Mouse (Mus musculus) right cerebral cortex, postnatal 10 days (tissue): ENCODE measurements around the gene Tldc1.

Experiments
- DNase-seq, 2 experiments: peaks; one replicate each; pipeline ENCODE4 v3.0.0; 2021; ENCODE audit warnings: low spot score in 2 of 2

Gene Tldc1

DNA sequence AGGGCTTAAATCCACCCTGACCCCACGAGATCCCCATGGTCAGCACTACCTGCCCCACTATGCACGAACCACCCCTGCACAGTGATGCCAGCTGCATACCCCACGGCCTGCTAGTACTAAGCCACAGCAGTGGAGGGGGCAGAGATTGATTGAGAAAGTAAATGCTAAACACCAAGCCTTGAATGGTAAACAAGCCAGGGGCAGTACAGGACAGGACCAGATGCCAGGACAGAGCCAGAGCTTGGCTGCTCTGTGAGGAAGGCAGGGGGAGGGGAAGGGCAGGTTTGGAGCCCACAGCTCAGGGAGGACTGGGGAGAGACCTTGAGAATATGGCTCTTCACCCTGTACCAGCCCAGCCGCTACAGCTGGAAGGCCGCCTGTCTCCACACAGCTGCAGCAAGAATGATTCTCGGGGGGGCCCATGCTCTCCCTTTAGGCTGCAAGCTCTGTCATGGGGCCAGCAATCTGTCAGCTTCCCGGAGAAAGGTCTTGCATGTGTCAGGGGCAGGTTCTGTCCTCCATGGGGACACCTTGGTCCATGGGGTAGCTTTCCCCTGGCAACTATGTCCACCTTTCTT is 1.5 kb downstream of the Tldc1 start:
- DNase-seq, result no peak

DNA sequence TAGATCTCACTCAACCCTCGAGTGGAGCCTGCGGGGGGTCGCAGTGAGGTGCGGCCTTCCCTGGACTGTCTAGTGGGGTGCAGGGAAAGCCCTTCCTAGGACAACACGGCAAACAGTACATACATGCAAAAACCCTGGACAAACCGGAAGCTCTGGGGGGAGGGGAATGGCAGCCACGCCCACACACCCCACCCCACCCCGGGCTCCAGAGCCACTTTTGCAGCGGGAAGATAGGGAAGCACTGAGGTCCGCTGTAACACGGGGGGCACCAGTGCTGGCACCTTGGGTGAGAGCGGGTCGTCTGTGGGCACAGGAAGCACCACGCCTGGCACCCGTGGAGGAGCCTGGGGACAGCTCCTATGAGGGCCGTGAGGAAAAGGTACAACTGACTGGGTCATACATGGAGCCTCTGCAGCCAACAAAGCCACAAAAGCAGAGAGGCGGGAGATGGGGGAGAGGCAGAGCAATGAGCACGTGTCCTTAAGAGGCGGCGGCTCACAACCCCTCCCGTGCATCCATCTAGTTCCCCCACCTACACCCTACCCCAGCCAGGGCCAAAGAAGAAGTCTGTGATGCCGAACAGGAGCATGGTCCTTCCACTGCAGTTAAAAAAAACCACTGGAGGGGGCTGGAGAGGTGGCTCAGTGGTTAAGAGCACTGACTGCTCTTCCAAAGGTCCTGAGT is 12.3 kb downstream of the Tldc1 start:
- no peak for DNase-seq

DNA sequence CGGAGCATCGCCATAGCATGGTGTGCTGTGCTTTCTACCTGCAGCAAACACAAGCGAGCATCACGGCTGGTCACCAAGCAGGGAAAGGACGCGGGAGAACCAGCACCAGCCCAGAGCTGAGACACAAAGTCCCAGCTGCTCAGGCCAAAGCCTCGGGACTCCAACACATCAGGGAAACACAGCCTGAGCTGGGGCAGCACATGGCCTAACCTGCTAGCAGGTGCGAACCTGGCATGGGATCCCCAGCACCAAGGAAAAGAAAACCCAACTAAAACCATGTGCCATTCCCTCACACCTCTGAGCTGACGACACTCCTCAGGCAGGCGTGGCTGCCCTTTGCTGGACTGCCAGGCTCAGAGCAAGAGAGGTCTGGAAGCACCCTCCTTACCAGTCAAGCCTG is 12.9 kb downstream of the Tldc1 start:
- DNase-seq, result no peak

DNA sequence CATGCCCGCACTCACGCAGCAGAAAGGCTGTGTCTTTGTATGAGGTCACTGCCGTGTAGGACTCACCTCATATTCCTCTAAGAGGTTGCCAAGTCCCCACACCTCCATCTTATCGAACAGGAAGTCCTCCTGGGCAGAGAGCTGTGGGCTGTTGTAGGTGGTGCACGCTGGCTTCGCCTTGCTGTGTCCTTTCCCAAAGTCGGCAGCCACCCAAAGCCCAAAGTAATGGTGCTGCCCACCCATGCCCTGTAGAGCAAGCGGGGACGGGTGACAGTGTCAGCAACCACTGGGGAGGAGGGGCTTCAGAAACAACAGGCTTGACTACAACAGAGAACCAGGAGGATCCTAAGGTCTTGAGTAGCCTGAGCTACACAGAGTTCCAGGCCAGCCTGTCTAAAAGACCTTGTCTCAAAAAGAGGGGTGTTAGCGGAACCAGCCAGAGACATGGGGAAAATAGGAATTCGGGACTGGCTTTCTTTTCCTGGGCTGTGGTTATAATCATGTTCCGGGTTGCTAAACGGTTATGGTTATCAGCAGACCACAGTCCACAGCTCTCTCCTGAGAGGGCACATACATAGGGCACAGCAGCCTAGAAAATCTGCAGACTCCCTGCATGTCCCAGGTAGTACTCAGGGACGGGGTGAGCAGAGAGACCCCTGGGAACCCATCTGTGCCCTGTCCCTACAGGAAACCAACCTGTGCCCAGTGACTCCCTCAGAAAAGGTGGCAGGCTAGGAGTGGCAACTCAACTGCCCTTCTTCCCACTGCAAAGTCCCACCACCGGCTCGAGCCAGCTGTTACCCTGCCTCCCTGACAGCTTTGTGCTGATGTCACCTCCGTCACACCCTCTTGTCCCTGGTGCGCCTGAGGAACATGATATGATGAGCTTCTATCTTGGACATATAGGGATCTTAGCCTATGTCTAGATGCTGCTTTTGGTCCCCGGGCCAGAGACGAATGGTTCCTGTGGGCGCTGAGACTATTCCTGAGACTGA is 15.7 kb downstream of the Tldc1 start:
- DNase-seq, result no peak

DNA sequence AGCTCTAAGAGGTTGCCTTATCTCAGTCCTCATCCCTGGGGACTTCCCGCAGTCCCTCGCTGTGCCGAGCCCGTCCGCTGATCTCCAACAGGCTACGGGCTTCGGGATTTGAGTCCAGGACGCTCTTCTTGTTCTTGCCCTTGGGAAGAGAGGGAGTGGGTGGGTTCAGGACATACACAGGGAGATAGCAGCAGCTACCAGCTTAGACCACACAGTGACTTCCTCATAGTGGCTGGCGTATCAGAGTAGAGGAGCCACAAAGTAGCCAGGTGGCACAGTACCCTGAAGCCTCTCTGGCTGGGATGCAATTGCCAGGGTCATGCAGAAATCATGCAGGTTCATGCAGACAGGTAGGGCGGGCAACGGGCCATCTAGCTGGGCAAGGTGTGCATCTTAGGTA is 16.5 kb downstream of the Tldc1 start:
- DNase-seq, result no peak

DNA sequence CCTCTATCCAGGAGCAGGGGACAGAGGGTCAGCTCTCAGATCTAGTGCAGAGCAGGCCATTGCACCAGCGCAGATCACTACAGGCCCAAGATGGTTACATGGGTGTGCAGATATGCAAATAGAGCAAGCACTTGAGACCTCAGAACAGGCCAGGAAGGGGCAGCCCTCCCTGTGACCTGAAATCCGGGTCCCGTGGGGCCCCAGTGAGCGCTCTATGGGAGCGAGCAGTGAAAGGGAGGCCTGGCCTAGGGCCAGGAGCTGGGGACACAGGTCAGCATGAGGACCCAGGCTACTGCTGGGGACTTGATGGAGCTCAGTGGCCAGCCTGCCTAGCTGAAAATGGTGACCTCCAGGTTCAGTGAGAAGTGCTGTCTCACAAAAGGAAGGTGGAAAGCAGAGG is 21.7 kb downstream of the Tldc1 start:
- DNase-seq, result no peak

DNA sequence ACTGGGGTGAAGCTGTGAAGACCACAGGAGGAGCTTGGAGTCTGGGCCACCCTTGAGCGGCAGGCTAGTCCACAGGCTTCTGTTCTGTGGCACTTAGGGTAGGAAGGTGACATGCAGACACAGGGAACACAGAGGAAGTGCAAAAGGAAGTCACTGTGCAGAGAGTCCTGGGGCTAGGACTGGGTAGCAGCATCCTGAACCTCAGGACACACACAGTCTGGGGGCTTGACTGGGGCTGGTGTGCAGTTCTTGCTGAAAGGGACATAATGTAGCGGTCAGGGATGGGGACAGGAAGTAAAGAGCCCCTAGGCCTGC is 22.1 kb downstream of the Tldc1 start:
- DNase-seq, result no peak

DNA sequence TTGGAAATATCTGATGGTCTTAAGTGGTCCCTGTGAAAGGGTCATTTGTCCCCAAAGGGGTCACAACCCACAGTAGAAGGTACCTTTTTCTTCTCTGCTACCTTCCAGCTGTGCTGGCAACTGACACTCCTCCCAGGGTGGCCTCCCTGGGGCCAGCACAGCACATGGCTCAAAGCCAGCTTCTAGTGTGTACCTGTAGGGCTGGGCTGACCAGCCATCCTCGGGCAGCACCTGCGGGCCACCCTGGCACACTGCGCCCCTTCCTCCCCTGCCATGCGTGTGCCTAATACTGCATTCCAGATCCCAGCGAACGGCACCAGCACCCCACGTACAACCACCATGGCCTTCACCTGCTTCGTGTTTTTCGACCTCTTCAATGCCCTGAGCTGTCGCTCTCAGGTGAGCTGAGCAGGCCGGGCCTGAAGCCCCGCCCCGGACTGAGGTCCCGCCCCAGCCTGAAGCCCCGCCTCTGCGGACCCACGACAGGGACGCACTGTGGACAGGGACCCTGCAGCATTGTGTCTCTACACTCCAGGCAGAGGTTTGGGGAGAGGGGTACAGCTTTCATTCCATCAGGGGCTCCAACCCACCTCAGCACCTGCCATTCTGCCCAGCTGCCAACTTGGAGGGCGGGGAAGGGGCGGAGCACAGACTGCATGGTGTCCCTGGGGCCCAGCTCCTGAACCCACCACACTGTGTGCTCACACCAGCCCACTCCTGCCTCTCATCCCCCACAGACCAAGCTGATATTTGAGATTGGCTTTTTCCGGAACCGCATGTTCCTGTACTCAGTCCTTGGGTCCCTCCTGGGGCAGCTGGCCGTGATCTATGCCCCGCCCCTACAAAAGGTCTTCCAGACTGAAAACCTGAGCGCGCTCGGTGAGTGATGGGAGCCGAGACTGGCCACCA is 22.7 kb downstream of the Tldc1 start:
- no peak for DNase-seq

DNA sequence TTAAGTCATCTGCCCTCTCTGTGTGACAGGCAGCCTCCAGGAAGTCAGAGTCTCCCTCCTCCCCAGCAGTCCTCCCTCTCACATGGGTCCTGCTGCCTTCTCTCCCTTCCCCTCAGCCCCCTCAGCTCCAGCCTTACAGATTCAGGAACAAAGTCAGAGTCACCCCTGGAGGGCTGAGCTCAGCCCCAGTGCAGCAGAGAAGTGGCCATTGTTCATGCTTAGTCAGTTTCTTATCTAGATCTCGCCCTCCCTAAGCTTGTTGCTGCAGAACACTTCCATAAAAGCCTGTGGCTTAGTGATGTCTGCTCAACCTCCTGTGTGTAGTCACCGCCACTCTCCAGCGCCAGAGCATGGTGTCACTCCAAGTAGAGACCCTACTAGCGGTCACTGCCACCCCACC is 33.6 kb downstream of the Tldc1 start:
- DNase-seq, result no peak

DNA sequence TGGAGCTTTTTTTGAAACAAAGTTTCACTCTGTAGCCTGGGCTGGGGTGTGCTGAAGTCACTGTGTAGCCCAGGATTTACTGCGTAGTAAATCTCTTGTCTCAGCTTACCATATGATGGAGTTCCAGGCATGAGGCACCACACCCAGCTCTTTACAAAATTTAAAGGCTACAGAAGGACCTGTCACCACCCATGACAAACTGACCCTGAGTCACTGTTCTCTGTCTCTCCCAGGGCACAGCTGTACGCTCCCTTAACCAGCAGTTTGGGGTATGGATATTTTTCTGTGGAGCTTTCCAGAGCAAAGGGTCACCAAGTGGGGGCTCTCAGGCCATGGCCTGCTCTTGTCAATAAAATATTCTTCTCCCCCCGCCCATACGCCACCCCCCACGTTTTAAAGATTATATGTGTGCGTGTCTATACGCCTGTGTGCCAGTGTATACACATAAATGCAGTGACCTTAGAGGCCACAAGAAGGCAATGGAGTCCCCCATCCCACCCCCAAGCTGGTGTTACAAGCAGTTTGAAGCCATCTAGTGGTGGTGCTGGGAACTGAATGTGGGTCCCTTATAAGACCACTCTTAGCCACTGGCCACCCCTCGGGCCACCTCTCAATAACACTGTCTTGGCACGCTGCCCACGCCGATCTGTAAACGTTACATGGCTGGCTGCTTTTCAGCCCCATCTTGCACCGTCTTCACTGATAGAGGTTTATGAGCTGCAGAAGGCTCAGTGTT is 34.8 kb downstream of the Tldc1 start:
- peak; percentile 42 to 52 for DNase-seq

DNA sequence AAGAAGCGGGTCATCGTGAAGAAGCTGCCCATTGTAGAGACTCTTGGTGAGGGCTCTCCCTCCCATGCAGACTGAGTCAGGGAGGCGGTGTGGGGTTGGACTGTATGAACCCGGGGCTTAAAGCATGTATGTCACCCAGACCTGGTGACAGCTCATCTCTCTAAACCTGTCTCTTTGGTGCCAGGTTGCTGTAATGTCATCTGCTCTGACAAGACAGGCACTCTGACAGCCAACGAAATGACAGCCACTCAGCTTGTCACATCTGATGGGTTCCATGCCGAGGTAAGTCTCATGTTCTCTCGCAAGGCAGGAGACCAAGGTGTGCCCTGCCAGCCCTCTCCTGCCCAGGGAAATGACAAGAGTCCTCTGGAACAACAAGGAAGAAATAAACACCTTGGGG is 35.8 kb downstream of the Tldc1 start:
- DNase-seq, result no peak

DNA sequence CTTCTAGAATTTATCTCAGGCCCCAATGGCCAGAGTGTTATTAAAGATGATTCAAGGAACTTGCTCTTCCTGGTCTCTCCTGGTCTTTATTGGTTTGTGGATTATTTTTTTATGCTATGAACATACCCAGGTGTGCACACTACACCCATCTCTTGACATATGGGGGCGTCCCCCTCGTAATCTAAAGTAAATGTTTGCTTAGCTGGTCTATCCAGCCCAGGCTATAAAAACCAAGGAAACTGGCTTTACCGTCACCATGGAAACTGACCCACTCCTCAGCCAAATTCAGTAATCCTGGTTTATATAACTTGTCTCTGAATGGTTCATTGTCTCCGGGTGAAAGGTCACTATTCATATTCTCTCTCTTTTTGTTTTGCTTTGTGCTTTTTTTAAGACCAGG is 37.6 kb downstream of the Tldc1 start:
- no peak for DNase-seq

DNA sequence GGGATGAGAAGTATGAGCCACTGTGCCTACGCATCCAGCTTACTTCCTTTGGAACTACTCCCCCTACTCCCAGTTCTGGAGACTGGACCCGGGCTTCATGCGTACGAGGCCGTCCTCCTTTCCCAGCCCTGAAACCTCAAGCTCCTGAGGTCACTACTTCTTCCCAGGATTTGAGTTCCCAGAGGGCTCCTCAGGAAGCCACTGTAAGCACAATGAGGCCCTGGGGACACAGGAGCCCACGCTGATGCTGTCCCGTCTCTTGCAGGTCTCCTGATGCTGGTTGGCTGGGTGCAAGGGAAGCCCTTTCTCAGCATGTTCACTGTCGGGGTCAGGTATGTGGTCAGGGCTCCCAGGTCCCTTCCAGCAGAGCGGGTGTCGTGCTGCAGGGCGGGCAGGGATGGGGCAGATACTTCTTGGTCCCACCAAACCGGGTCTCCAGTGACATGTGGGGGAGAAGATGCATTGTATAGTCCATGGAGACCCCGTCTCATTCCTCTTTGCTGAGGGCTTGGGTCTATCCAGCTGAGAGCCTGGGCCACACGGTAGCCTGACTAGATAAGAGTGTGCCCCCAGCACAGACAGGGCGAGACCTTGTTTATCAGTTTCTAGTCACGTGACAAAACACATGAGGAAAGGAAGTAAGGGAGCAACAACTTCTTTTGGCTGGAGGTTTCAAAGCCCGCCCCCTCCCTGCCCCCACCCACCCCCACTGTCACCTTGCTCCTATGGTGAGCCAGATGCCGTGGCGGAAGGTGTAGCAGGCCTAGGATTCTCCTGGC is 39.9 kb downstream of the Tldc1 start:
- DNase-seq, result no peak

DNA sequence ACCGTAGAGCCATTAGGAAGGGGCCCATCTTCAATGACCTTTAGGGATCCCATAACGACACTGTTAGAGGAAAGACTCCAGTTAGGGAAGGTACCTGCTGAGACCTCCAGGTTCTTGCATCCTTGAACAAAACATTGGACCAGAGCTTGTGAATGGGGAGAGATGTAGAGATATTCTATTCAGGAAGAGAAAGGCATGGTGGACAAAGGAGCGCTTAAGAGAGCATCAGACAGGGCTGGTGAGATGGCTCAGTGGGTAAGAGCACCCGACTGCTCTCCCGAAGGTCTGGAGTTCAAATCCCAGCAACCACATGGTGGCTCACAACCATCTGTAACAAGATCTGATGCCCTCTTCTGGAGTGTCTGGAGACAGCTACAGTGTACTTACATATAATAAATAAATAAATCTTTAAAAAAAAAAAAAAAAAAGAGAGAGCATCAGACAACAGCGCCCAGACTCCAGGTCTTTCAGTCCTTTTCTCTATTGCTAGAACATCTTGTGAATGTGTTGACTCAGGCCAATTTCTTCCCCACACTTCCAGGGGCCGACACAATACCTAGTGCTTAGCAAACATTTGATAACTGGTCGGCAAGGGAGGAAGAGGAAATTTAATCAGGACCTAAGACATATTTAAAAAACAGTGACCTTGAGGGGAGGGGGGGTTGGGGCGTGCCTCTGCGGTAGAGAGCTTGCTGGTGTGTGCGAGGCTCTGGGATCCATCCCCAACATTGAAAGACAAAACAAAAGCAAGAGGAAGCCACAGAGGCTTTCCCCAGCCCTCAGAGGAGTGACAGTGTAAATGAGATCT is 40.9 kb downstream of the Tldc1 start:
- no peak for DNase-seq

DNA sequence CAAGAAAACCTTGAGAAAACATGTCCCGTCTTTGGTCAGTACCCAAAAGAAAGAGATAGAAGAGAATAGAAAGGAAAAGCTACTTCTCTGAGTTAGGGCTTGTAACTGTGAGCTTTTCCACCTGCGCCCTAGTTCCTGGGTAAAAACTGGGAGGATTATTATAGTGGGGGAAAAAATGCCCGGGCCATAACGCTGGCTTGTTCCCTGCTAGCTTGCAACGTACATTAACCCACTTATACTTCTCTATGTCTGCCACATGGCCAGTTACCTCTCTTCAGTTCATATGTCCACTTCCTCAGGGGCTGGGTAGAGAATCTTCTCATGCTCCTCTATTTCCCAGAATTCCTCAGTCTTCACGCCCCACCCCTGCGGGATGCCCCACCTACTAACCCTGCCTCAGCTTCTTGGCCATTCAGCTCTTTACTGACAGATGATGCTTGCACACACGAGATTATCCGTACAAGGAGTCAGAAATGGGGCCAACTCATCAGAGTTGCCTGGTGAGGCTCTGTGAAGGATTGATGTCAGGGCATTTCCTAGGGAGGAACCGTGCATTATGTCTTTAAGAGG is 41.8 kb downstream of the Tldc1 start:
- no peak for DNase-seq

DNA sequence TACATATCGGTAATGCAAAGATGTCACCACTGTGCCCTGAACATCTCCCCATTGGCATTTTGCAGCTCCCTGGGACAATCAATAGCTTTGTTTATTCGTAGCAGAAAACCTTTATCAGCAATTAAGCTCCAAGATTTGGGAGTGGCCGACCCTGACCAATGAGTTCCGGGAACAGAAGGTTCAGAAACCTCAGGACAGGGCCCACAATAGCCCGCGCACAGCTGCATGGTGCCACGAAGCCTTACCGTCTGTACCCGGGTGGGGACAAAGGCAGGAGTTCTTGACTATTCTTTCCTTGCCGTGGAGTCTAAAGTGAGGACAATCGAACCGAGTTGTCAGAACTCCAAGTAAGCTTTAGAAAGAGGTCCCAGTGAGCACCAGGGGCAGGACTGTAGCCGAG is 46.1 kb downstream of the Tldc1 start:
- no peak for DNase-seq

DNA sequence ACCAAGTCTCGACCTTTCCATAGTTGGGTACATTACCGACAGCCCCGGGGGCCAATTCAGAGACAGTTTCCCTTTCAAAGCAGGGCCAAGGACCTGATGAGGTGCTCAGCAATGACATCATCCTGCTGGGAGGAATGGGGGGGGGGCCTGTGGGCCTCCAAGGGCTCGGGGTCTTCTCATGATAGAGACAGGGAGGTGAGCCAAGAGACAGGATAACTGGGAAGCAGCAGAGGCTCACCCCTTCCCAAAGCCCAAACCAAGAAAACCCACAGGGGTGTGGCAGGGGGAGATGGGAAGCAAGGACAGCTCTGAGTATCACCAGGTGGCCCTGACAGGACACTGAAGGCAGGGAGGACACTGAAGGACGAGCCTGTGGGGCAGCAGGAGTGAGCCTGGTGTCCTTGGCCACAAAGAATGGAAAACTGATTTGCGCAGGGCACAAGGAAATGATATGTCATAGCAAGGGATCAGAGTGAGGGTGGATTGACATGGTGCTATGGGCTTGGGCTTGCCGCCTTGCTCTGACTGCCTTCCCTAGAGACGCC is 49.8 kb downstream of the Tldc1 start:
- no peak for DNase-seq

DNA sequence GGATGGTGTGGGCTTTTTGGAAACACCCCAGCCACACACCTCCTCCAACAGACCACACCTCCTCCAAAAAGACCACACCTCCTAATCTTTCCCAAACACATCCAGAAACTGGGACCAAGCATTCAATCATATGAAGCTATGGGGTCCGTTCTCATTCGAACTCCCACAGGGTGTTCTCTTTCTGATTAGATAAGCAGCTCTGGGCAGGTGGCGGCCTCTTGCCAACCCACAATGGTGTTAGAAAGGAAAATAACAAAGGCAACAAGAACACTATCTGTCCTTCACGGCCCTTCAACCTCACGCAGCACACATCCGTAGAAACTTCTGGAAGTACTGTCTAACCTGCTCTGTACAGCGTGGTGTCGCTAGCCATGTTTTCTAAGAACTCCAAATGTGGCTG is 51.1 kb downstream of the Tldc1 start:
- DNase-seq, result no peak

DNA sequence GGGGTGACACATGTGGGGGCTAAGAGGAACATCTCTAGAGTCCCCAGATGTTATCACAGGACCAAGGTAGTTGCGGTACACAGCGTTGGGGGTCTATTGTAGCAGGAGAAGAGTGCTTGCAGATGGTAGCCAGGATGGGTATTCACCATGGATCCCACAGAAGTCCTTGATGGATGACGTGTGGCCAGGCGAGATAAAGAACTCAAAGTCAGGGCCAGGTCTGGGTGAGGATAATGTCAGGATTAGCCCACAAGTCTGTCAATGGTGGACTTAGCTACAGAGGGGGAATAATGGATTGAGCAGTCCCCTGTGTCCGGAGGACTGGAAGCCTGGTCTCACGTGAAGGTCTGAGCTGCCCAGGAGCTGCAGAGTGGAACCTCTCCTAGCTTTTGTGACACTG is 53.6 kb downstream of the Tldc1 start:
- DNase-seq, result no peak
